Mouse (Mus musculus) midbrain, embryonic 16.5 days (tissue): ENCODE measurements around the gene Olfr1359. TPM values are rescaled to one million over a fixed set of nuclear protein-coding genes. Genes with fewer than 3 reads are reported as not detected.
"Not testable (repeated sequence)": the region's sequence is repeated elsewhere in the genome, so short reads cannot be mapped to it uniquely, and the experiment has no call there.

Experiments used
- ATAC-seq: fragments of 200-750 bp; cut with Nextera tagmentation; 2 replicates; pipeline ENCODE4 v1.8.0; 2017; ENCODE audit warnings: moderate TSS enrichment
- H3K27ac ChIP-seq: fragments of 300-500 bp; sonication (generic); 2 replicates; pipeline ENCODE4 v1.5.1; 2014; ENCODE audit warnings: mild to moderate bottlenecking, low read length, mixed read lengths
- H3K27me3 ChIP-seq: fragments of 300-500 bp; sonication (generic); 2 replicates; pipeline ENCODE4 v1.6.1; 2014; ENCODE audit warnings: low read depth, low read length, mixed read lengths; ENCODE audit not compliant: control insufficient read depth, insufficient read depth
- H3K36me3 ChIP-seq: fragments of 300-500 bp; sonication (generic); 2 replicates; pipeline ENCODE4 v1.6.1; 2014; ENCODE audit warnings: mild to moderate bottlenecking, low read length, moderate library complexity, mixed read lengths; ENCODE audit not compliant: control insufficient read depth, insufficient read depth
- H3K4me1 ChIP-seq: fragments of 300-500 bp; sonication (generic); 2 replicates; pipeline ENCODE4 v1.6.1; 2014; ENCODE audit warnings: mild to moderate bottlenecking, low read length, mixed read lengths; ENCODE audit not compliant: control insufficient read depth, insufficient read depth
- H3K4me2 ChIP-seq: fragments of 300-500 bp; sonication (generic); 2 replicates; pipeline ENCODE4 v1.6.1; 2014; ENCODE audit warnings: mild to moderate bottlenecking, low read length, mixed read lengths
- H3K4me3 ChIP-seq: fragments of 300-500 bp; sonication (generic); 2 replicates; pipeline ENCODE4 v1.5.1; 2014; ENCODE audit warnings: low read depth, mild to moderate bottlenecking, low read length, moderate library complexity, mixed read lengths
- H3K9ac ChIP-seq: fragments of 300-500 bp; sonication (generic); 2 replicates; pipeline ENCODE4 v1.6.1; 2014; ENCODE audit warnings: low read depth, low read length, mixed read lengths
- H3K9me3 ChIP-seq: fragments of 300-500 bp; sonication (generic); replicated peaks from 2 replicates; pipeline ENCODE4 v1.6.1; 2014; ENCODE audit warnings: mild to moderate bottlenecking, low read length, mixed read lengths; ENCODE audit not compliant: control insufficient read depth, poor library complexity, severe bottlenecking
- WGBS: fragments of 180-500 bp; shearing (Covaris S2); extraction: QIAGEN DNeasy Blood & Tissue Kit; methylation state at CpG from one replicate; pipeline ENCODE4 v1.1.7; 2014; 5-methylcytosine and 5-hydroxymethylcytosine counted together
- polyA plus RNA-seq: library from polyadenylated mRNA; unstranded; fragments of >200 nt; fragmentation: Nextera tagmentation; extraction: Ambion mirVana; gene quantifications from 2 replicates; pipeline ENCODE4 v1.2.1, GENCODE M21; 2015

The Olfr1359 gene
- polyA plus RNA-seq, 1 experiment from 2014 or later = not detected

DNA sequence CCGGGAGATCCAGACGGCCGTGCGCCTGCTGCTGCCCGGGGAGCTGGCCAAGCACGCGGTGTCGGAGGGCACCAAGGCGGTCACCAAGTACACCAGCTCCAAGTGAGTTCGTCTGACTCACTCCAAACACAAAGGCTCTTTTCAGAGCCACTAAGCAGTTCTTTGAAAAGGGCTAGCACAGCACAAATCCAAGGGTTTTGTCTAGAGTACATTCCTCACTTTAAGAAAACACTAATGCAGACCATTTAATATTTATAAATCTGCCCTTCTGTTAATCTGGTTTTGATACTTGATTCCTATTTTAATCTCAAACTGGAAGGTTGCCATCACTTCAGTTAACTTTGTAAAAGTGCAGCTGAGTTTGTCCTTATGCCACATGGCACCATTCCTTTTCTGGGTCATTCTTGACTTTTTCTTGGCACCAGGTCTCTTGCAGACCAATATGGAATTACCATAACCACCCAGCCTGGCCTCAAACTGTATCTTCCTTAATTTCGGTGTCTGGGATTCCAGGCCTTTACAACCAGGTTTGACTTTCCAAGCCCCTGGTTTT is 24.5 kb downstream of the Olfr1359 start:
- peak overlapping the region; percentile 58 for H3K9ac ChIP-seq
- H3K4me3 ChIP-seq = peak overlapping the region; percentile 45
- peak; percentile 46 for ATAC-seq
- no peaks in the 10 kb centered on the region for H3K9me3 ChIP-seq
- H3K4me2 ChIP-seq = peak overlapping the region; percentile 67
- no peaks in the 10 kb centered on the region for H3K27me3 ChIP-seq
- no peaks in the 10 kb centered on the region for H3K36me3 ChIP-seq
- peak overlapping the region; percentile 82 for H3K27ac ChIP-seq
- 2% methylated on average over 11 of the region's 11 CpGs for WGBS
- H3K4me1 ChIP-seq = peaks cover 17% of the 10 kb centered on the region

DNA sequence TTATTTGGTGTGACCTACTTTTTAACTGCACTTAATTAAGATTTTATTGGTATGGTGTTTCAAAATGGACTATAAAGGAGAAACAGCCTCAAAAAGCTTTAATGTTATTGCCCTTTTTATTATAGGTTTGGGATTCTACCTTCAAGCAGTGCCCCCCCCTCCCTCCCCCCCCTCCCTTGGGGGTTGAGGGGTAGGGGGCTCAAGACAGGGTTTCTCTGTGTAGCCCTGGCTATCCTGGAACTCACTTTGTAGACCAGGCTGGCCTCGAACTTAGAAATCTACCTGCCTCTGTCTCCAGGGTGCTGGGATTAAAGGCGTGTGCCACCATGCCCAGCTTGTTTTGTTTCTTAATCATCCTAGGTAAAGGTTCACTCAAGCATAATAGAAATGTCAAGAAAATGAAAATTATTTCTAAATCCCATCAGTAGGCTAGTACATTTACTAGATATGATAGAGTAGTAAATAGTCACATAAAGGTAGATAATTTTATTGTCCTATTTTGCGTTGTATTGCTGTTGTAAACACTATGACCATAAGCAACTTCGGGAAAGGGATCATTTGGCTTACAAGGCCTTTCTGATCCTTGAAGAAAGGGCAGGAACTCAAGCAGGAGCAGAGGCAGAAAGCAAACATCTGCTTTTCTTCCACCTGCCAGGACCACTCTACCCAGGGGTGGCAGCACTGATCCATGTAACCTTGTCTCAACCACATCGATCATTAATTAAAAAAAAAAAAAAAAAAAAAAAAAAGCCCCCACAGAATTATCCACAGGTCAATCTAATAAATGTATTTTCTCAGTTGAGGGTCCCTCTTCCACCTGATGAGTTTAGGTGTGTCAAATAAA is 25.3 kb downstream of the Olfr1359 start:
- H3K27me3 ChIP-seq = no peaks in the 10 kb centered on the region
- H3K9me3 ChIP-seq = no peaks in the 10 kb centered on the region
- 29% methylated on average over 5 of the region's 5 CpGs for WGBS
- H3K27ac ChIP-seq = no peak overlapping the region
- peaks cover 16% of the 10 kb centered on the region for H3K4me1 ChIP-seq
- no peak overlapping the region for H3K4me2 ChIP-seq
- no peak overlapping the region for H3K9ac ChIP-seq
- no peak overlapping the region for H3K4me3 ChIP-seq
- H3K36me3 ChIP-seq = no peaks in the 10 kb centered on the region
- ATAC-seq = no peak

DNA sequence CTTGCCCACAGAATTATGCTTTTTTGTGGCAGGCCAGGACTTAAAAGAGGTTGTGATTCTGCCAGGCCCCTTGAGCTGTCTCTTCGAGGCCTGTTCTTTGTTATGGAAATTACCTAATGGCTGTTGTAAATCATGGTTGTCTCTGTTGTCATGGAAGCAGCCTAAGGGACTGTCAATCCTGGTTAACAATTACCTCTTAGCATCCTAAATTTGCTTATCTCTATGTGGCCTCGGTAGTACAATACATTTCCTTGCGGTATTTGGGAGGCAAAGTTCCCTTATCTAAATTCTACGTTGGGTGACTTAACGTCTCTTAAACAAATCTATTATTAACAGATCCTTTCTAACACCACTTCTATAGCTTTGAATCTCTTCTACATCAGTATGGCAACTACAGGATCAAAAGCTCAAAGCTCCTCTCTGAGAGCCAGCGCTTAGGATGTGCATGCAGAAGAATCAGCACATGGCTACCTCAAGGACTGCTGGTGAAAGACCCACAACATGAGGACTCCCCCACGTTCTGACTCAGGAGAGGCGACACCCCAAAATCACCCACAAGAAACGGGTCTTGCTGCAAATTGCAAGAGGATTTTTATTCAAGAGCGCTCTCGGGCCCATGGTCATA is 30.1 kb downstream of the Olfr1359 start:
- WGBS = 18% methylated on average over 11 of the region's 11 CpGs
- H3K4me2 ChIP-seq = no peak overlapping the region
- H3K4me1 ChIP-seq = peaks cover 2% of the 10 kb centered on the region; the same call in 1 of the 2 replicates
- no peak overlapping the region for H3K9ac ChIP-seq
- peak overlapping the region; percentile 14; the same call in 1 of the 2 replicates for H3K27ac ChIP-seq
- no peaks in the 10 kb centered on the region for H3K9me3 ChIP-seq
- ATAC-seq = 0 out of 2 replicates have a peak, but pooled peaks have one; percentile 25
- no peaks in the 10 kb centered on the region for H3K27me3 ChIP-seq
- H3K4me3 ChIP-seq = no peak overlapping the region
- no peaks in the 10 kb centered on the region for H3K36me3 ChIP-seq

DNA sequence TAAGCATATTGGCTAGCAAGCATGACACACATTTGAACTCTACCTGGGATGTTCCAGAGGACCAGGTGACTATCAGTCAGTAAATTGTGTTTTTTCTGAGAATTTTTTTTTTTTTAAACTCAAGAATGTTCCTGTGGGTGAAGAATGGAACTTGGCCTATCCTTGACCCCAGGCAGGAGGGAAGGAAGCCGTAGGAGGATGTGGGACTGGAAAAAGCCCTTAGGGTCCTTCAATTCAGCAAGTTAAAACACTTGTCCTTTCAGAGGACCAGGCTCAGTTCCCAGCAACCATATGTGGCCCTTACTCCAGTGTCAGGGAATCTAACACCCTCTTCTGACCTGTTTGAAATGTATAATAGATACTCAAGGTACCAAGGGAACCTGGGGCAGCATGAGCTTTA is 31.6 kb downstream of the Olfr1359 start:
- no peak for ATAC-seq
- H3K27ac ChIP-seq = no peak overlapping the region
- H3K4me3 ChIP-seq = no peak overlapping the region
- no peaks in the 10 kb centered on the region for H3K9me3 ChIP-seq
- H3K4me1 ChIP-seq = peaks cover 5% of the 10 kb centered on the region; the same call in 1 of the 2 replicates
- no peak overlapping the region for H3K9ac ChIP-seq
- H3K27me3 ChIP-seq = no peaks in the 10 kb centered on the region
- no peak overlapping the region for H3K4me2 ChIP-seq
- H3K36me3 ChIP-seq = no peaks in the 10 kb centered on the region
- WGBS = 77% methylated on average over 1 of the region's 1 CpGs

DNA sequence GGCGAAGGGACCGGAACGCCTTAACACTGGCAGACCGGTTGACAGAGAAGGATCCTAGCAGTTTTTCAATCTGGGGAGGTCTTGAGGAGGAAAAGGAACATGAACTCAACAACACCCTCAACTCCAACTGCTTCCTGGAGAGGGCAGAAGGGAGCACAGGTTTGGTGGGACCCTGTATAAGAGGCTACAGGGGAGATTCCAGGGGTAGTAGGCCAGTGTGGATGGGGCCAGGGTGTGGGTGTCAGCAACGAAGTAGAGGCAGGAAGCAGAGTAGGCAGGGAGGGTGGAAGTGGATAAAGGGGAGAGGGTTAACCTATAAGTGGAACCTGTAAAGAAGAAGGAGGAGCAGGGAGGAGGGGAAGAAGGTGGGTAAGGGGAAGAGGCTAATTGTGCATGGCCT is 35.6 kb downstream of the Olfr1359 start:
- no peak overlapping the region for H3K4me3 ChIP-seq
- no peaks in the 10 kb centered on the region for H3K36me3 ChIP-seq
- H3K4me1 ChIP-seq = peaks cover 11% of the 10 kb centered on the region
- H3K9me3 ChIP-seq = no peaks in the 10 kb centered on the region
- no peak overlapping the region for H3K4me2 ChIP-seq
- peak; percentile 30; the same call in 1 of the 2 replicates for ATAC-seq
- no peaks in the 10 kb centered on the region for H3K27me3 ChIP-seq
- peak overlapping the region; percentile 95 for H3K27ac ChIP-seq
- H3K9ac ChIP-seq = no peak overlapping the region; the same call in 1 of the 2 replicates
- WGBS = 72% methylated on average over 5 of the region's 5 CpGs

DNA sequence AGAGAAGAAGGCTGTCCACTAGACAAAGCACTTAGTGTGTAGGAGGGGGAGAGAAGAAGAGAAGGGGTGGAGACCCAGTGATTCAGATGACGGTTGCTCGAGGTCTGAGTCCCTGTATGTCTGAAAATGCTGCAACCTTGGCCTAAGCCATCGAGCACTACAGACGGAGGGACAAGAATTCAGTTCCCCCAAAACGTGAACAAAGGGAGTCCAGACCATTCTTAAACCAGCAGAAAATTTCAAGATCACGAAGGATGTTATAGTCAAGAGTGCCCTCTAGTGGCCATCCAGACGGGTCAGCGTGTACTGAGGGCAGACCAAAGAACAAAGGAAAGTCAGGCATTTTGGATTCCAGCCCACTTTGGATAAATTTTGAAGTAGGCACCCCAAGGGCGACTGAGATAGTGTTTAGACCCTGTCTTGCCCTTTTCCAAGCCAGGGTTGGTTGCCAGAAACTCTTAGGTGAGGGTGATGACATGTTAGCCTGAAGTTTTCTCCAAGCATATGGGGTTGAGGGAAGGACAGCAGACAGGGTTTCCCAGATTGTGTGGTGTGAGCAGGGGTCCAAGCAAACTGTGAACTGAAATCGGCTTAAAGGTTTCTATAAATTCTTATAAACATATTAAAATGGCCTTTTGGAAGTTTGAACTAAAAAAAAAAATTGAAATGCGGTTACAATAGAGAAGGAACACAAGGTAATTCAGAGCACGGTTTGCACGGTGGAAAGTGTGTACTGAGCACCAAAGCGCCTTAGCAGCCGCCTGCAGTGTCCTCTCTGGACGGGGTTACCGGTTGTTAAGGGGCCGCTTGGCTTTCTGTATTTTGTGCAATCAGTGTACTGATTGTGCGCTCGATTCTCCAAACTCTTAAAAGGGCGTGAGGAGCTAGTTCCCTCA is 36.3 kb downstream of the Olfr1359 start:
- Histone ChIP-seq H3K27ac (peak overlapping the region; percentile 95), H3K4me2 (peak overlapping the region; percentile 85), H3K36me3 (no peaks in the 10 kb centered on the region), H3K4me3 (peak overlapping the region; percentile 54), H3K27me3 (no peaks in the 10 kb centered on the region), H3K4me1 (peaks cover 11% of the 10 kb centered on the region), H3K9me3 (no peaks in the 10 kb centered on the region), H3K9ac (peak overlapping the region; percentile 63)
- peak; percentile 83 for ATAC-seq
- under 1% methylated on average over 21 of the region's 21 CpGs for WGBS

DNA sequence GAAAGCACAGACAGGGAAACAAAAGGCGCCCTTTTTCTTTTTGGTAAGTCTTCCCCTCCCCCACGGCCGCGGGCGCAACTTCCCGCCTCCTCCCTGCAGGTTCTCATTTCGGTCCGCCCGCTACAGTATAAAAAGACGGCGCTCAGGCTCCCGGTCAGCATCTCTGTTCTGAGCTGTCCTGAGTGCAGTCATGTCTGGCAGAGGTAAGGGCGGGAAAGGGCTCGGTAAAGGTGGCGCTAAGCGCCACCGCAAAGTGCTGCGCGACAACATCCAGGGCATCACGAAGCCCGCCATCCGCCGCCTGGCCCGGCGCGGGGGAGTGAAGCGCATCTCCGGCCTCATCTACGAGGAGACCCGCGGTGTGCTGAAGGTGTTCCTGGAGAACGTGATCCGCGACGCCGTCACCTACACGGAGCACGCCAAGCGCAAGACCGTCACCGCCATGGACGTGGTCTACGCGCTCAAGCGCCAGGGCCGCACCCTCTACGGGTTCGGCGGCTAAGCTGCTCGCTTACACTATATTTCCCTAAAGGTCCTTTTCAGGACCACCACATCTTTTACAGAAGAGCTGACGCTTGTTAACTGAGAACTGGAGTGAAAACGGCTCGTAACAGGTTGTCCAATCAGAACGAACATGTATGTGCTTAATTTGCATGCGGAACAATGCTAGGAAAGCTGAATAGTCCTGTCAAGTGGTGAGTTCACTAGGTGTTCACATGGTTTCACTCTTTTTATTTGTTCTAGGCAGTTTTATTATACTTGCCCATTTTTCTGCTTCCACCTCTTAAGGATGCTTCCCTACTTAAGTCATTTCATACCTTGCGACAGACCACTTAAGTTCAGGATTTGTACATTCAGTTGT is 37.2 kb downstream of the Olfr1359 start, which contains the start of gene Hist1h4j:
TSS of gene Hist1h4j (plus strand) at position 159 of the 862 bp plus-strand sequence.
- WGBS = under 1% methylated on average over 40 of the region's 56 CpGs
- H3K4me3 ChIP-seq = peak within 1 kb of the TSS; percentile 54
- H3K4me1 ChIP-seq = peaks cover 11% of the 10 kb centered on the region
- peak within 1 kb of the TSS; percentile 85 for H3K4me2 ChIP-seq
- H3K9ac ChIP-seq = peak within 1 kb of the TSS; percentile 63
- not testable (repeated sequence) for H3K27me3 ChIP-seq, H3K9me3 ChIP-seq, H3K36me3 ChIP-seq
- peak within 1 kb of the TSS; percentile 95 for H3K27ac ChIP-seq
- peak; percentile 93 for ATAC-seq

DNA sequence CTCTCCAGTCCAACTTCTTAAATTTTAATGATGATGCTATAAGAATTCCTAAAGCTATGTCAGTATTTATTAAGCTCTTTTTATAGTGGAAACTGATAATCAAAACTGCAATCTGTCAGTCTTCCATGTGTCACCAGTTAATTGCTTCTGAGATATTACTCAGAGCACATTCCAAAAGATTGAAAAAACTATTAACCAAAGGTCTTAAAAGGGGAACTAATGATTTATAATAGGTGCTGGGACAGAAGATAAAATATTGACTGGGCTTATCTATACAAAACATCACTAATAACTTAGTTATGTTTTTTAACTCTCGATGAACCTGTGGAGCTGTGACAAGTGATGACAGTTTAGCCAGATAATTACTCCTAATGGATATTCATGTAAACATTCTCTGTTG is 47.1 kb downstream of the Olfr1359 start:
- 94% methylated on average over 1 of the region's 1 CpGs for WGBS

More for the DNA sequence above, 47.1 kb downstream of the Olfr1359 start:
- H3K27me3 ChIP-seq = no peaks in the 10 kb centered on the region
- H3K4me2 ChIP-seq = no peak overlapping the region
- H3K9me3 ChIP-seq = no peaks in the 10 kb centered on the region
- H3K36me3 ChIP-seq = no peaks in the 10 kb centered on the region
- no peak overlapping the region for H3K9ac ChIP-seq
- no peak for ATAC-seq
- peaks cover 15% of the 10 kb centered on the region for H3K4me1 ChIP-seq
- H3K27ac ChIP-seq = no peak overlapping the region
- H3K4me3 ChIP-seq = no peak overlapping the region
